Mouse (Mus musculus) naive thymus-derived CD4-positive, alpha-beta T cell, adult 2 months (primary cell): ENCODE results near the gene Mmd2.

Experiments
- DNase-seq: peaks from one replicate; pipeline ENCODE4 v3.0.0-alpha.2; 2011; ENCODE audit warnings: low read depth

Mmd2 gene

DNA sequence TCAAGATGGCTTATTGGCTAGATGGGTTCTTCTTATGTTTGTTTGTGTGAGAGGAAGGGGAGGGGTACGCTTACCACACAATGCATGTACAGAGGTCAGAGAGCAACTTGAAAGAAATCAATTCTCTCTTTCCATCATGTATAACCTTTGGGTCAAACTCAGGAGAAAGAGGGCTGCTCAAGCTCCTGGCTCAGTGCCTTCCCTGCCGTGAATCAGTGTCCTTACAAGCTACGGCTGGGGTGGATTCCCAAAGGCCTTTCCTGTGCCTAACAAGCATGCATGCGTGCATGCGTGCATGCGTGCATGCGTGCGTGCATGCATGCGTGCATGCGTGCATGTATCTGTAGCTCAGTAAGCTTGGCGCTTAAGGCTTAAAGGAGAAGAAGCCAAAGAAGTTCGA lies 3.3 kb downstream of the Mmd2 start:
- DNase-seq = no peak

DNA sequence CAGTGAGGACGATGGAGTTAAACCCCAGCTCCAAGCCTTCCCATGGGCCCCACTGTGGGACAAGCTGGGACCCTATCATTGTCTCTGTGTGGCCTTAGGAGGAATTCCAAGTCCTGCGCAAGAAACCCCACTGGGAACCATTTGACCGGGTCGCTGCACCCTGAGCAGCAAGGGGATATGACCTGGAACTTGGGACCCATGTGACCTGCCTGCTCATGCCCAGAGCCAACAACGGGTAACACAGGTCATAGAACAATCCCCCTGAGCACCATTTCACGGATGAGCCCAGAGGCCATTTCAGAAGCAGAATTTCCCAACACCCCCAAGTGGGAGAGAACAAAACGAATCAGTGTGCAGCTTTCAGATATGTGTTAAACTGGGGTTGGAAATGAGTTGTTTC lies 4.2 kb downstream of the Mmd2 start:
- no peak for DNase-seq

GRCm38 (mm10) chr5:142597648-142598390 lies 10.8 kb downstream of the Mmd2 start:
- DNase-seq = no peak

DNA sequence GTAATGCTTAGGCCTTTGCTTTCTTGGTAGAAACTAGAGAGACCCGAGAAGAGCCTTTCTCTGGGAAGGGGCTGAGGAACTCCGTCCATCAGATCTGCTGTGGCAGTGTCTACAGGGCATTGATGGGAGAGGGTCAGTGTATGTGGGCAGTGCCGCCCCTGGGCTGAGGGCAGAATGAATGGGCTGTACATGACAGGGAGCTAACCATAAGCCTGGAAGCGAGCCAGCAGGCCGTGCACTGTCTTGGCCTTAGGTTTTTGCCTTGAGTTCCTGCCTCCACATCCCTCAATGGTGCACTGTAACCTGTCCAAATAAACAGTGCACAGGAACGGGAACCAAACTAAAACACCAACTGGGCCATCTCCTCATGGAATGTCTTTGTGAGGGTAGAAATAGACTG lies 11.9 kb downstream of the Mmd2 start:
- no peak for DNase-seq

GRCm38 (mm10) chr5:142595698-142596097 lies 12.9 kb downstream of the Mmd2 start:
- no peak for DNase-seq

DNA sequence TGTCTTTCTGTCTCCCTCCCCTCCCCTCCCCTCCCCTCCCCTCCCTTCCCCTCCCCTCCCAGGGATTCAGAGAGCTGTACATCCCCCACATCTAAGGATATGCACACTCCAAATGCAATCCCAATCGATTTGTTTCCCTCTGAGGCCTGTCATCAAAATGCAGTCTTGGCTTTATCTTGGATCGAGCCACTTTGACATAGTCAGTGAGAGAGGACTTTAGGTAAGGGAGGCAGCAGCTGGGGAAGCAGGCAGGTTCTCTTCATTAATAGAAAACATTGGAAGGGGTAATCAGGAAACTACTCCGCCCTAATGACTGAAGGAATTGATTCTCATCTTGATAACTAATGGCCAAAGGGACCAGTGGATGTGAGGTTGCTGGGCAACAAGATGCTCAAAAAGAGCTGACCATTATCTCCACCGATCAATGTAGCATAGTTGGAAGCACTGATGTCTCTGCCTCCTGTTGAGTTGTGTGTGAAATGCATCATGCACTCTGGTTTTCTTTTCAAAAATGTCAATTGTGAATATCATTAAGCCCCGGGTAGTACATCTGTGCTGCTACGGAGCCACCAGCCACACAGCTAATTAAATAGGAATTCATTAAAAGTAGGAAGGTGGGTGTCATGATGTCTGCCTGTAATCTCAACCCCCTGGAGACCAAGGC lies 17.5 kb downstream of the Mmd2 start:
- no peak for DNase-seq

DNA sequence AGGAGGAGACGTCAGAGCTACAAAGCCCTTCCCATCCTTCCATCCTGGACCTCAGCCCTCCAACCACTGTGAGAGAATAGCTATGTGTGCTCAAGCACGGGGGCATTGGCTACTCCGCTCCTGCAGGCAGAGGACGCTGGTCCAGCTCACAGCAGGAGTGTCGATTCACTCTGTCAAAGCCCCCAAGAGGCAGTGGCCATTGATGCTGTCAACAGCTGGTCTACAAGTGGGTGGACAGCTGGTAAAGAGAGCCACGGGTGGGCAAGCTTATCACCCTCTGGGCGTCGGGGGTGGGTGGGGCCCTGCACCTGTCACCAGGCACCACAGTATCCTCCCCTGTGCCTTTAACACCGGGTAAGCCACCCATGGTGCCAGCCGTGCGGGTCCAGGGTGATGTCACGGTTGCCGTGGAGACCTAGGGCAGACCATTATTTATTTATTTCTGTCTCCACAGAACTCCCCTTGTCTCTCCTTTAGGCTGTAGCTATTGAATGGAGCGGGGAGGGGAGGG lies 24.9 kb downstream of the Mmd2 start:
- DNase-seq = no peak

DNA sequence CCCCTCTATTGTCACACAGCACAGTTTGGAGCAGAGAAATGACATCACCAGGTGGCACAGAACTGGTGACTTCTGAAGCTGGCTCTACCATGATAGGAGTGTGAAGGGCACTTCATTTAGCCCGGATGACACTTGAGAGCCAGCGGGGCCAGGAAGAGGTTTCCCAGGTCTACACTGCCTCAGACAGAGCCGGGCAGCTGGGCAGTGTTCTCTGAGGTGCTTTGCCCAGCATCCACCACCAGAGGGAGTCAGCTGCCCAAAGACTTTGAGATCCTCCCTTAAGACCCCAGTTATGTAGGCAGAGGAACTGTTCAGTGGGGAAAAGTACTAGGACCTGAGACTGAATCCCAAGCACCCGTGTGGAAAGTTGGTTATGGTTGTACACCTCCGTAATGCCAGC lies 27.1 kb downstream of the Mmd2 start:
- peak; percentile 23 for DNase-seq

DNA sequence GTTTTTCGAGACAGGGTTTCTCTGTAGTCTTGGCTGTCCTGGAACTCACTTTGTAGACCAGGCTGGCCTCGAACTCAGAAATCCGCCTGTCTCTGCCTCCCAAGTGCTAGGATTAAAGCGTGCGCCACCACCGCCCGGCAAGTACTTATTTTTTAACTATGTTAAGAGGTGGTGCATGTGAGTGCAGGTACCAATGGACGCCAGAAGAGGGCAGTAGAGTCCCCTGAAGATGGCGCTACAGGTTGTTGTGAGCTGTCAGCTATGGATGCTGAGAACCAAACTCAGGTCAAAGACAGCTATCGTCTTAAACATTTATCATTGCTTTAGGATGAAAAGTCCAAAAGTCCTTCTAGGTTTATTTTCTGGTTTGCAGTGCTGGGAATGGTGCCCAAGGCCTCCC lies 30.4 kb downstream of the Mmd2 start:
- no peak for DNase-seq

GRCm38 (mm10) chr5:142576832-142577231 lies 31.8 kb downstream of the Mmd2 start:
- no peak for DNase-seq

DNA sequence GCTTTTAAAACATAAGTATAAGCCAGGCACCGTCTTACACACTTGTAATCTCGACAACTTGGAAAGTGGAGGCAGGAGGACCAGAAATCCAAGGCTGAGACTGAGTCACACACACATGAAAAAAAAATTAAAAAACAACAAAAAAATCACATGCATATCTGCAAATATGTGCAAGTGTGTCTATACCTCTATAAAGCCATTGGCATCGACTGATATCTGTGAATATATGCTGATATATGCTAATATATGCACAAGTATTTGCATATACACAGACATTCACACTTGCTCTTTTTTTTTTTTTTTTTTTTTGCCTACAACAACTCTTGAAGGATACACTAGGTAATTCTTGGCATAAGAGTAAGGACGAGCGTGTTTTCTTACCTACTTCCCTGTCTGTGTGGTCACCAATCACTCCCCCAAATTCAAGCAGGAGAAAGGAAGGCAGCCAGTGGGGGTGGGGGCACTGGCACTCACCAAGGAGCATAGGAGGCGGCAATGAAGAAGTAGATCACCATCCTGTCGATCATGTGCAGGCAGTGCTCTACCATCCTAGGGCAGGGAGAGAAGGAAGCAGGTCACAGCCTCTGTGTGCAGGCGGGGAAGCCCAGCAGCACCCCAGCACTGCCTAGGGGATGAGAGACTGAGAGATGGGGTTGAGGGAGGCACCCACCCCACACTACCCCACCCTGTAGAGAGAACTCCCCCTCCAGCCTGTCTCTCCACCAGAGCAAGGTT lies 34.1 kb downstream of the Mmd2 start:
- DNase-seq = no peak

DNA sequence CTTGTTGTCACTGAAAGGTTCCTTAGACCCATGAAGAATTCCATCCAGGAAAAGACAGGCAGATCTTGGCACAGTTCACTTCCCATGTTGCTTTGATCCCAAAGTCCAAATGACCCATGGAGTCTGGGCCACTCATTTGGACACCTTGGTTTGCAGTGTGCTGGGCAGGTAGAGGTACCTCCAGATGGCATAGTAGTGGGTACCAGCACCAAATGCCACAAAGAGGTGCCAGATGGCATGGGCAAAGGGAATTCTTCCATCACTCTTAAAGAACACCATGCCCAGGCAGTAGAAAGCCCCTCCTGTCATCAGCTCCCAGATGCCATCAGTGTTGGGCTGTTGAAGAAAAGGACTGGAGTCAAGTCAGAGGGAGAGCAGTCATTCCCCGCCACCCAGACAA lies 44.0 kb downstream of the Mmd2 start:
- no peak for DNase-seq

GRCm38 (mm10) chr5:142560261-142560660 lies 48.3 kb downstream of the Mmd2 start:
- no peak for DNase-seq

- DNase-seq = peak; percentile 39
Measured at GRCm38 (mm10) chr5:142557397-142558067, 51.1 kb downstream of the Mmd2 start.

DNA sequence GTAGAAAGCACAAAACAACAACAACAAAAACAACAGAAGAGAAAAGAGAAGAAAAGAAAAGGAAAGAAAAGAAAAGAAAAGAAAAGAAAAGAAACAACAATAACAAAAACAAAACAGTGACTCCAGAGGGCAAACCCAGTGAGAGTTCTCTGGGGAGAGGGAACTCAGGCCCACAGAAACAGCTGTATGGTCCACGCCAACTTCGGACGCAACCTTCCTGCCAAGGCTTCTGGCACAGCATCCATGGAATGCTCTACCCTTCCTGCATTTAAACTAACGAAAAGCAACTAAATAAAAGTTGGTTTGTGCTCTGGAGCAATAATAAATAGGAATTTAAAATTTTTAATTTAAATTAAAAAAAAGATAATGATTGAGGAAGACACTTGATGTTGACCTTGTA lies 51.9 kb downstream of the Mmd2 start:
- DNase-seq = no peak

DNA sequence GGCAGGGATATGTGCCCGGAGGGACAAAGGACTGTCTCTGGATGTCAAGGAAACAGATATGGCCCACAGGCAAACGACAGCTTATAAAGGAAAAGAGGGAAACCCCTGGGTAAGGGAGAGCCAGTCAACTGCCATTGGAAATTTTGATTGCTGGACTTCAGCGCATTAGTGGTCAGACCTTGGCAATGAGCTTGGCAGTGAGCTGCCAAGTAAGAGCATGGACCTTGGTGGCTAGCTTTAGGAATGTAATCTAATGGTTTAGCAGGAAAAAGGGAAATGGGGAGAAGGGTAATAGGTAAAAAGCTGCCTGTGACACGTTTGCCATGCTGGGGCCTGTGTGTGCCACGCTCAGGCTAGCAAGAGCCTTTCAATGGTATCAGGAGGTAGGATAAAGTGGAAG lies 52.7 kb downstream of the Mmd2 start:
- no peak for DNase-seq

GRCm38 (mm10) chr5:142550706-142551652 lies 57.6 kb downstream of the Mmd2 start, which contains the start of gene Radil:
TSS of gene Radil (minus strand) at chr5:142551098.
- DNase-seq = peak; percentile 51

GRCm38 (mm10) chr5:142549961-142550705 lies 58.5 kb downstream of the Mmd2 start:
- no peak for DNase-seq

GRCm38 (mm10) chr5:142549441-142549840 lies 59.2 kb downstream of the Mmd2 start:
- DNase-seq = no peak

DNA sequence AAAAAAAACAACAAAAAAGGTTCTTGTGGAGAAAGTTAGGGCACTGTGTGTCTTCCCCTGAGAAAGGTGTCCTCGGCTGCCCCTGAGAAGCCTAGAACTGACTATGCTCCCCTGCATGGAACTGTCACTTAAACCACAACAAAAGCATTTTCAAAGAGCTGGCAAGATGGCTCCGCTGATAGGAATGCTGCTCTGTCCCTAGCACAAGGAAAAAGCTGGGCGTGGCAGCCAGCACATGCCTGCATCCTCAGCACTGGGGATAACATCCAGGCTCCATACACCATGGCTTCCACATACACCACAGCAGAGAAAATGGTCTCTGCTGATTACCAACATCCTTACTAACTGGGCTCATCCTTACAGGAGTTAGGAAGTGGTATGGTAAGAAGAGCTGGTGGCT lies 61.5 kb downstream of the Mmd2 start:
- DNase-seq = no peak
